Mouse (Mus musculus) kidney, embryonic 15.5 days (tissue): ENCODE results near the gene Tex48. TPM values are rescaled to one million over a fixed set of nuclear protein-coding genes. Genes with fewer than 3 reads are reported as not detected.

ENCODE experiments used
- ATAC-seq: fragments of 200-750 bp; cut with Nextera tagmentation; replicated peaks from 2 replicates; pipeline ENCODE4 v1.8.0; 2017; ENCODE audit warnings: moderate TSS enrichment; ENCODE audit not compliant: low FRiP score
- H3K27ac ChIP-seq: fragments of 300-500 bp; sonication (generic); 2 replicates; pipeline ENCODE4 v1.5.1; 2015; ENCODE audit warnings: mild to moderate bottlenecking, inconsistent platforms
- H3K27me3 ChIP-seq: fragments of 300-500 bp; sonication (generic); 2 replicates; pipeline ENCODE4 v1.6.1; 2015; ENCODE audit warnings: inconsistent platforms
- H3K36me3 ChIP-seq: fragments of 300-500 bp; sonication (generic); 2 replicates; pipeline ENCODE4 v1.6.1; 2015; ENCODE audit warnings: inconsistent platforms
- H3K4me1 ChIP-seq: fragments of 300-500 bp; sonication (generic); 2 replicates; pipeline ENCODE4 v1.6.1; 2015; ENCODE audit warnings: inconsistent platforms
- H3K4me2 ChIP-seq: fragments of 300-500 bp; sonication (generic); 2 replicates; pipeline ENCODE4 v1.6.1; 2015; ENCODE audit warnings: moderate library complexity, mild to moderate bottlenecking, inconsistent platforms
- H3K4me3 ChIP-seq: fragments of 300-500 bp; sonication (generic); replicated peaks from 2 replicates; pipeline ENCODE4 v1.5.1; 2015; ENCODE audit warnings: mild to moderate bottlenecking, inconsistent platforms
- H3K9ac ChIP-seq: fragments of 300-500 bp; sonication (generic); 2 replicates; pipeline ENCODE4 v1.6.1; 2015; ENCODE audit warnings: mild to moderate bottlenecking, inconsistent platforms
- H3K9me3 ChIP-seq: fragments of 300-500 bp; sonication (generic); replicated peaks from 2 replicates; pipeline ENCODE4 v1.6.1; 2016; ENCODE audit warnings: inconsistent platforms
- WGBS: fragments of 180-500 bp; shearing (Covaris S2); methylation state at CpG from one replicate; pipeline ENCODE4 v1.1.7; 2015; ENCODE audit warnings: mixed read lengths; 5-methylcytosine and 5-hydroxymethylcytosine counted together
- polyA plus RNA-seq: library from polyadenylated mRNA; unstranded; fragments of >200 nt; fragmentation: Nextera tagmentation; extraction: Ambion mirVana; gene quantifications from 2 replicates; pipeline ENCODE4 v1.2.1, GENCODE M21; 2015

Gene Tex48
- polyA plus RNA-seq, 1 experiment from 2014 or later: not detected

DNA sequence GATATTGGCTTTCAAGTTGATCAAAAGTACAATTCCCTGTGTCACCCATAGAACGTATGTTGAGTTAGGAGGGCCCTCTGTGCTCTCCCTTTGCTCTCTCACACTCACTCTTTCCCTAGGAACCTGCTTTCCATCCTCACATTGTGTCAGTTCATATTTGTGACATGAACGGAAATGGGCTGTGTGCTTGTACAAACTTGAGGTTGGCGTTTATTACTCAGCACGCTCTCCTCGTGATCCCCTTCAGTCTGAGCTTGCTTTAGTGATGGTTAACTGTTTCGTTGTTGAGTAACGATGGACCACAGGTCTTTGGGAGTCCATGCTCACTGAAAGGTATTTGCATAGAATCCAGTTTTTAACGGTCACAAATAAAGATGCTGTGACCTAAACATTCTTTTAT lies 4.9 kb upstream of the Tex48 start:
- Histone ChIP-seq H3K27ac (no peak overlapping the region), H3K27me3 (no peaks in the 10 kb centered on the region), H3K9ac (no peak overlapping the region), H3K36me3 (no peaks in the 10 kb centered on the region), H3K4me1 (no peaks in the 10 kb centered on the region), H3K4me3 (no peak overlapping the region), H3K9me3 (no peaks in the 10 kb centered on the region), H3K4me2 (no peak overlapping the region)
- ATAC-seq: no peak
- WGBS: 83% methylated on average over 8 of the region's 8 CpGs

DNA sequence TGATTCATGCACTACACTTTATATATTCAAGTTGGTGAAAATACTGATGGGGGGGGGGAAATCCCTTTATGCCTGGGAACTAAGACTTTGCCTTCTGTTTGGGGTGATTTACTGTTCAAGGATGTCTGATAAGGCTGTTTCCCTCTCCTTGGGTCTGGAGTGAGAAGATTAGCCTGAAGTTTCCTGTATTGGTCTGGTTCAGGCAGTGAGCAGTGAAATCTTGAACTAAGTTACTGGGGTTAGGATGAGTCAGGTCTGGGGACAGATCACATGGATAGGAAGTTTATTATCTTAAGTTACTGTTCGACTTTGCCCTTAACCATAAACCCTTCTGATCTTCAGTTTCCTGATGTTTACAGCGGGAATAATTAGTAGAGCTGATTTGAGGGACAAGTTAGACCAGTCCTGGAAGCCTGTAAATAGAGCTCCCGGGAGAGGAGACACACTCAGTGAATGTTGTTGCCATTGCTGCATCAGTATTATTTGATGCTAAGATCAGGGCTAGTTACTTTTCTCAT lies 3.4 kb upstream of the Tex48 start:
- Histone ChIP-seq H3K9ac (no peak overlapping the region), H3K4me3 (no peak overlapping the region), H3K27ac (no peak overlapping the region), H3K27me3 (no peaks in the 10 kb centered on the region), H3K36me3 (no peaks in the 10 kb centered on the region), H3K9me3 (no peaks in the 10 kb centered on the region), H3K4me1 (no peaks in the 10 kb centered on the region), H3K4me2 (no peak overlapping the region)
- 36% methylated on average over 3 of the region's 3 CpGs for WGBS
- ATAC-seq: no peak

DNA sequence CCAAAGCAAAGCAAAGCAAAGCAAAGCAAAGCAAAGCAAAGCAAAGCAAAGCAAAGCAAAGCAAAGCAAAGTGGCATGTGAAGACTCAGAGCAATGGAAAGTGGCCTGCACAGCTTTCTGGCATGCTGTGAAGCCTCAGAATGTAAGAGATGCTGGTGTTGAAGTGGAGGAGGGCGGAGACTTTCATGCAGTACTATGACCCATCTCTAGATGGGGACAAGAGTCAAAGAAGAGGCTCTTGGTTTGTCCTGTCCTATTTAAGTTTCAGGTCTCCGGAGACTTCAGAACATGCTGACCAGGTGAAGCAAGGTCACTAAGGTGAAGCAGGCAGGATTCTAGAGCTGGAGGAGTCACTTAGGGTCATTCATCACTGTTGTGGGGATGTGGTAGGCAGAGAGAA lies 367 bp downstream of the Tex48 start:
- Histone ChIP-seq H3K9me3 (no peaks in the 10 kb centered on the region), H3K36me3 (no peaks in the 10 kb centered on the region), H3K4me3 (no peak overlapping the region), H3K4me2 (no peak overlapping the region), H3K9ac (no peak overlapping the region), H3K4me1 (no peaks in the 10 kb centered on the region), H3K27ac (no peak overlapping the region), H3K27me3 (no peaks in the 10 kb centered on the region)
- WGBS: 77% methylated on average over 2 of the region's 2 CpGs
- no peak for ATAC-seq

DNA sequence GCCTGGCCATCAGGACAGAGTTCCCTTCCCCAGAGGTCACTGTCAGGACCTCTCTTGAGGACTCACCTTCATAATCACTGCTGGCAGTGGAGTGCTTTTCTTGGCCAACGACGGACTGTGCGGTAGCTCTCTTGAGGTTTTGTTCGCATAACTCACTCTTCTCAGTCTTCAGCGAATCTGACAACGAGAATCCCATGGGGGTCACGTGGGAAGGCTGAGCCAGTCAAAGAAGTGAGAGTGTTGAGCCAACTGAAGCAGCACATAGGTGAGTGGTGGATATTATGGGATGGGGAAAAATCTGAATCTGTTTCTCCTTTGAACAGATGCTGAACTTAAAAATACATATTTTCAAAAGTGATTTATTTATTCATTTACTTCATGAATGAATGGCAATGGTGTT lies 13.8 kb downstream of the Tex48 start:
- no peak overlapping the region for H3K4me3 ChIP-seq
- ATAC-seq: no peak
- no peaks in the 10 kb centered on the region for H3K27me3 ChIP-seq
- H3K4me1 ChIP-seq: no peaks in the 10 kb centered on the region
- WGBS: 71% methylated on average over 7 of the region's 7 CpGs
- H3K4me2 ChIP-seq: no peak overlapping the region
- H3K9ac ChIP-seq: no peak overlapping the region
- no peaks in the 10 kb centered on the region for H3K9me3 ChIP-seq
- no peak overlapping the region for H3K27ac ChIP-seq
- H3K36me3 ChIP-seq: no peaks in the 10 kb centered on the region

DNA sequence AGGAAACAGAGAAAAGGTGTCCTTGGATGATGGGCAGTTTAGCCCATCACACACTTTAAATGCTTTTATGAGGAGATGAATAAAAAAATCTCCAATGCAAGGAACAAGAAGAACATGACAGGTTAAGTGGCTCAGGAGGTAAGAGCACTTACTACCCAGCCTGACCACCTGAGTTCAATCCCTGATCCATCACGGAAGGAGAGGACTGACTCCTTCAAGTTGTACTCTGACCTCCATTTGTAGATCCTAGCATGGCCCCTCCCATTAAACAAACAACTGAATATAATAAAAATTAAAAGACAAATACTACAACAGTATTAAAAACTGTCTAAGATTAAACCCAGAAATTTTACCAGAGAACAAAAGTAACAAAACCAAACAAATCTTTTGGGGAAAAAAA lies 16.3 kb downstream of the Tex48 start:
- Histone ChIP-seq H3K27me3 (no peaks in the 10 kb centered on the region), H3K9me3 (no peaks in the 10 kb centered on the region), H3K36me3 (no peaks in the 10 kb centered on the region), H3K4me3 (no peak overlapping the region), H3K4me2 (no peak overlapping the region), H3K4me1 (no peaks in the 10 kb centered on the region), H3K27ac (no peak overlapping the region), H3K9ac (no peak overlapping the region)
- no peak for ATAC-seq
- 68% methylated on average over 1 of the region's 1 CpGs for WGBS

DNA sequence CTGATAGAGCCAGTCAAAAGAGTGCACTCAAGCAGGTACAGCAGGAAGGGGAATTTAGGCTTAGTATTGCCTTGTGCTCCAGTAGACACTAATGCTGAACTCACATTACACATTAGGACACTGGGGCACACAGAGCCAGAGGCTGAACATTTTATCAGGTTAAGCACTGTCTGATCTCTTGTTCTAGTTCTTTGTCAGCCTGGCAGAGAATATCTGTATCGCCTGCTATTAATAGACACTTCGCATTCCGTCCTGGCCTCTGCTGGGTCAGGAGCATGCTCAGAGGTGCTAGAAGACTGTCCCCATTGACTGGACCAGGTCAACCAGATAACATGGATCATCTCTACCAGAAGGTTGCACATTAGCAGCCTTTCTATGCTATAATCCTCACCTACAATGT lies 16.7 kb downstream of the Tex48 start:
- no peaks in the 10 kb centered on the region for H3K27me3 ChIP-seq
- H3K4me1 ChIP-seq: no peaks in the 10 kb centered on the region
- ATAC-seq: no peak
- no peaks in the 10 kb centered on the region for H3K36me3 ChIP-seq
- WGBS: 88% methylated on average over 3 of the region's 3 CpGs
- H3K27ac ChIP-seq: no peak overlapping the region
- no peaks in the 10 kb centered on the region for H3K9me3 ChIP-seq
- no peak overlapping the region for H3K4me2 ChIP-seq
- no peak overlapping the region for H3K9ac ChIP-seq
- no peak overlapping the region for H3K4me3 ChIP-seq

DNA sequence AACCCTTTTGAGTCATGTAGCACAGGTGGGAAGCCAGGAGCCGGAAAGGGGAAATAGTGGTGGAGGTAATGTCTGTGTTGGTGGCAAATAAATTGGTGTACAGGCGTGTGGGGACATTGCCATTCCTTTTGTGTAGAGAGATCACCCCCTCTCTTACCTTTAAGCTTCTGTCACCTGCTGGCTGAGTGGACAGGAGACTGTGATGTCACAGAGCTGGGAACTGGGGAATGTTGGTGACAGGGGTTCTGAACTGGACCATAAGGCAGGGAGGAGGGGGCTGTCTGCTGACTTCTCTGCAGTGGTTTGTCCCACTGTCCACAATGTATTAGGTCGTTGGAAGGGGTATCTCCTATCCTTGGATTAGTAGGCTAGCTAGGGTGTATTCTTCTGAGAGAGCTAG lies 17.3 kb downstream of the Tex48 start, which contains the start of gene Gm11213:
Gene Gm11213, minus strand, starts transcription at position 317 of the 400 bp plus-strand sequence.
- Histone ChIP-seq H3K36me3 (no peaks in the 10 kb centered on the region), H3K4me2 (no peak within 1 kb of the TSS), H3K9me3 (no peaks in the 10 kb centered on the region), H3K4me1 (no peaks in the 10 kb centered on the region), H3K27me3 (no peaks in the 10 kb centered on the region), H3K27ac (no peak within 1 kb of the TSS), H3K9ac (no peak within 1 kb of the TSS), H3K4me3 (no peak within 1 kb of the TSS)
- ATAC-seq: no peak
- WGBS: 74% methylated on average over 3 of the region's 3 CpGs

DNA sequence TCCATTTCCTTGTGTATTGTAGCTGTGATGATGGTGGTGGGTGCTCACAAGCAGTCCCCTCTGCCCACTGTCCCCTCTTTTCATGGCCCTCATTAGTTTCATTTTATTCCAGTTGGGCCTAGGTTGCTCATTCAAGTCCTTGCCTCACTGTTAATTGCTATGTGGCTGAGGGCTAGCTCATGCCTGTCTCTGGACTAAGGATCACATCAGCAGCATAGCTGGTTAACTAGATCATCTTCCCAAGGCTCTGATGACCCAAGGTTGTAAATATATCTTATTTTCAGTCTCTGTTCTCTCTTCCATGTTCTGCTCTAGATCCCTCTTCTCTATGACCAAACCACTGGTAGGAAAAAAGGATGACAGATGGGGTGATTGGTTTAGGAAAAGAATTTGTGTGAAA lies 21.0 kb downstream of the Tex48 start:
- Histone ChIP-seq H3K9me3 (no peaks in the 10 kb centered on the region), H3K27ac (no peak overlapping the region), H3K9ac (no peak overlapping the region), H3K4me3 (no peak overlapping the region), H3K4me2 (no peak overlapping the region), H3K27me3 (no peaks in the 10 kb centered on the region), H3K4me1 (no peaks in the 10 kb centered on the region), H3K36me3 (no peaks in the 10 kb centered on the region)
- ATAC-seq: no peak

DNA sequence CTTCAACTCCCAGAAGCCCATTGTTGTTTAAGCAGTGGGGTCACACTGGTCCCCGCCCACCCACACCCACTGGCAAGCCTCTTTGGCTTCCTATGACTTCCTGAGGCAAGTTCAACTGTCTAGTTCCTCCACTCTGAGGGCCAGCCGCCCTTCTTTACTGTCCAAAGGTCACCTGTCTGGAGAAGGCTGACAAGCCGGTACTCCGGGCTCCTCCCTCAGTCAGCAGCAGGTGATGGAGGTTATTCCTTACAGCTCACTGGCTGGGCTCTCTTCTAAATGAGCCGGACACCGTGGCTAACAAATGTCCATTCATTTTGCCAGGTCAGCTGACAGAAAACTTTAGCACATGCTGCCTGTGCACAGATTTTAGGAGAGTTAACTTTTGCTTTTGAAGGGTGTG lies 21.4 kb downstream of the Tex48 start:
- Histone ChIP-seq H3K9ac (no peak overlapping the region), H3K36me3 (no peaks in the 10 kb centered on the region), H3K4me2 (no peak overlapping the region), H3K27me3 (no peaks in the 10 kb centered on the region), H3K27ac (no peak overlapping the region), H3K9me3 (no peaks in the 10 kb centered on the region), H3K4me3 (no peak overlapping the region), H3K4me1 (no peaks in the 10 kb centered on the region)
- no peak for ATAC-seq
- WGBS: 74% methylated on average over 6 of the region's 6 CpGs

DNA sequence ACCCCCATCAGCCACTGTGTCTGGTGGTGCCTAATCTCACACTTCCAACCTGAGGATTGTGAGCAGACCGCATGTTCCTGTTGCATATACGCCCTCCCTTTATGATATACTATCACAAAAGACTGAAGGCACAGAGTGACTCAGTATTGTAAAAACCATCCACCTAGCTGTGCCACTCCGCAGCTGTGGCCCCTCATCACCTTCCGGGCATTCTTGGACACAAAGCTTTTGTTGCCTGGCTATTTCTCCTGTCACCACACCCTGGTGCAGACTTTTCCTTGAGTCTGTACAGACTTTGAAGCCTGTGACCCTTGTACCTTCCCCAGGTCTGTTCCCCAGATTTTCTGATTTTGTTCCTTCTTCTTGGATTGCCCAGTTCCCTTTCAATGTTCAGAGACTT lies 26.2 kb downstream of the Tex48 start:
- WGBS: 94% methylated on average over 4 of the region's 4 CpGs
- H3K27ac ChIP-seq: no peak overlapping the region

DNA sequence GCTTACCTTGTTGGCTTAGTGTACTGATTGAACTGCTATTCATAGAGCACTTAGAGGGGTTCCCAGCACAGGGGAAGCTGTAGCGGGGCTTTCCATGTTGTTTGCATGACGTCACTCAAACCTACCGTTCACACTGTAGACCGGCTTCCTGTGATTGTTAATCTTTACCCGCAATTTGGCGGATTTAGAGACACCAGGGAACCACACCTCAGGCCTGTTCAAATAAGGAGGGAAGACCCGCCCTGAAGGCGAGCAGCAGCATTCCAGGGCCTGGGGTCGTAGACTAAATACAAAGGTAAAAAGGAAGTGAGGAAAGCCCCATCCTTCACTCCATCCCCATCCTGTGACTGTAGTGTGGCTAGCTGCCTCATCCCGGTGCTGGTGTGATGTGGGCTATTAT lies 27.0 kb downstream of the Tex48 start:
- H3K27ac ChIP-seq: no peak overlapping the region
- ATAC-seq: no peak
- H3K27me3 ChIP-seq: no peaks in the 10 kb centered on the region
- H3K4me2 ChIP-seq: no peak overlapping the region
- no peaks in the 10 kb centered on the region for H3K36me3 ChIP-seq
- H3K4me1 ChIP-seq: peaks cover 12% of the 10 kb centered on the region
- no peak overlapping the region for H3K9ac ChIP-seq
- H3K9me3 ChIP-seq: no peaks in the 10 kb centered on the region
- WGBS: 63% methylated on average over 10 of the region's 10 CpGs
- H3K4me3 ChIP-seq: no peak overlapping the region

More for the DNA sequence above, 26.2 kb downstream of the Tex48 start:
- no peak for ATAC-seq
- Histone ChIP-seq H3K4me3 (no peak overlapping the region), H3K9ac (no peak overlapping the region), H3K27me3 (no peaks in the 10 kb centered on the region), H3K36me3 (no peaks in the 10 kb centered on the region), H3K4me1 (peaks cover 12% of the 10 kb centered on the region), H3K4me2 (no peak overlapping the region), H3K9me3 (no peaks in the 10 kb centered on the region)

DNA sequence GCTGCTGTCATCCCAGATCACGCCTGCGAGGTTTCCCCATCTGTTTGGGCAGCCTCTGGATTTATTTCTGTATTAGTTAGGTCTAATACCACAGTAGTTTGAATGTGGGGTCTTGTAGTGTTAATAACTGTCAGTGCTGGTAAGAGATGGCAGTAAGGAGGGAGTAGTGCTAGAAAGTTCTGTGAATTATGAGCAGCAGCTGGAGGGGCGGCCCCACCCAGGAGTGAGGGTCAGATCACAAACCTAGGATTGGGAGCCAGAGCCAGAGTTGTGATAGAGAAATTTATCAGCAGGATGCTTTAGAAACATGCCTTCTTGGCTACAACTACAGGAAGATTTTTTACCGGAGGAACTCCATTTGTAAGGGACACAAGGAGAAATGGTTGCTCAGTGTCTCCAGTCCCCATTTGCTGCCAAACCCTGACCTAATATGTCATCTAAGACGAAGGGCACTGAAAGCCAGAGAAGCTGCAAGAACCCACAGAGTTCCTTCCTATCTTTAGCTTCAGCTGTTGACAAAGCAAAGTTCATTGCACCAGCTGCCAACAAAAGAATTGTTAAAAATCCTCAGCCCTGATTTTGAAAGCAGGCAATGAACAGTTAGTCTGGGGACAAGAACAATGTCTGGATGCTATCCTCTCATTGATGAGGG lies 27.6 kb downstream of the Tex48 start:
- Histone ChIP-seq H3K27ac (0 out of 2 replicates have a peak overlapping the region, but pooled peaks have one; percentile 54), H3K4me1 (peaks cover 12% of the 10 kb centered on the region)
- WGBS: 52% methylated on average over 5 of the region's 5 CpGs

DNA sequence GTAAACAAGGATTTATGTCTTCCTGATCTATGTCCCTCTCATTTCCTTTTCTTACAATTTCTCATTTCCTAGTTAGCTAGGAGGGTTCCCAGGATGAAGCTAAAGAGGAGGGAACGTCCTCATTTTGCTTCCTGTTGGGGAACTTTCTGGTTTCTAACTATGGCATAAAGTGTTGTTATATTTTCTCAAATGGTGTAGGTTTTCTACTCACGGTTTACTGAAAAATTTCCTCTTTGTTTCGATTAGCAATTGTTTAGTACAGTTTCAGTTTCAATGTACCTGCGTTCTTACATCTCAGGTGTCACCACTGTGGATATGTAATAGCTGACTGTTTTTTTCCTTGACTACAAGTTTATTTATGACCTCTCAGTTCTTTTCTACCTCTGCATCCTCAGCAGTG lies 31.7 kb downstream of the Tex48 start:
- no peak overlapping the region for H3K27ac ChIP-seq
- no peaks in the 10 kb centered on the region for H3K27me3 ChIP-seq
- H3K9ac ChIP-seq: no peak overlapping the region
- peaks cover 12% of the 10 kb centered on the region for H3K4me1 ChIP-seq
- 77% methylated on average over 4 of the region's 4 CpGs for WGBS
- H3K4me3 ChIP-seq: no peak overlapping the region
- H3K9me3 ChIP-seq: no peaks in the 10 kb centered on the region
- no peak for ATAC-seq
- H3K36me3 ChIP-seq: no peaks in the 10 kb centered on the region
- H3K4me2 ChIP-seq: no peak overlapping the region

More for the DNA sequence above, 27.6 kb downstream of the Tex48 start:
- no peaks in the 10 kb centered on the region for H3K27me3 ChIP-seq
- H3K4me2 ChIP-seq: no peak overlapping the region
- no peak overlapping the region for H3K4me3 ChIP-seq
- H3K36me3 ChIP-seq: no peaks in the 10 kb centered on the region
- no peak for ATAC-seq
- H3K9ac ChIP-seq: no peak overlapping the region
- no peaks in the 10 kb centered on the region for H3K9me3 ChIP-seq
